Mouse (Mus musculus) stomach, postnatal 0 days (tissue): Measurements from ENCODE around the gene Dach1.

Experiments used
- CTCF ChIP-seq: IDR thresholded peaks from 2 replicates; pipeline ENCODE4 v1.5.1; 2016; ENCODE audit warnings: antibody characterized with exemption, low read depth, mild to moderate bottlenecking, moderate library complexity
- EP300 ChIP-seq: optimal IDR thresholded peaks from 2 replicates; pipeline ENCODE3; 2016; ENCODE audit warnings: antibody characterized with exemption

DNA sequence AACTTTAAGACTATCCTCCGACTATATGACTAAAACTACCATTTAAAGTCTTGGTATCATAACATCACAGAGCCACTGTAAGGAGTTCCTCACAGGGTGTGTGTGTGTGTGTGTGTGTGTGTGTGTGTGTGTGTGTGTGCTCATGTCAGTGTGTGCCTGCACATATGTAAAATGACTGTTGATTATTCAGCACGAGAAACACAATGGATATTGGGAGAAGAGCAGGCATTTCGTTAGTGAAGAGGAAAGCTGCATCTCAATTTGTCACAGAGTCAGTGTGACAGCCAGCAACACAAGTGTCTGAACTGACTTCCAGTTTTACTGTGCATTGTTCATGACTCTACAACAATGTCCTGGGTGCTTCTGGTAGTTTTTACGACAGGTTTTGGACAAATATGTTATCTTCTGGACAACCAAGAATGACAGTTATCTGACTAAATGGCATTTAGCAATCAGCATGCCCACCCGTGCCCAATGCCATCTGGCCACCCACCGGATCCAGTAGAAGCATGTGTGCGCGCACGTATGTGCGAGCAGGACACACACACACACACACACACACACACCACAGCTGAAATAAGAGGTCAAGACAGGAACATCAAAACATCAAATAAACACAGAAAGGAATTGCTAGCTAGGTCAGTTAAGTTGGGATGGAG is 3.1 kb downstream of the Dach1 start:
- TF ChIP-seq CTCF, result no peak
- TF ChIP-seq EP300, result no peak
